Mouse (Mus musculus) intestine, embryonic 16.5 days (tissue): ENCODE measurements around the gene Zfp747. TPM values are rescaled to one million over a fixed set of nuclear protein-coding genes. Genes with fewer than 3 reads are reported as not detected.
"Not testable (repeated sequence)": the region's sequence is repeated elsewhere in the genome, so short reads cannot be mapped to it uniquely, and the experiment has no call there.

Experiments
- ATAC-seq: fragments of 200-750 bp; cut with Nextera tagmentation; 2 replicates; pipeline ENCODE4 v1.8.0; 2017; ENCODE audit warnings: moderate TSS enrichment, moderate library complexity
- H3K27ac ChIP-seq: fragments of 300-500 bp; sonication (generic); 2 replicates; pipeline ENCODE4 v1.5.1; 2014; ENCODE audit warnings: mild to moderate bottlenecking, low read length
- H3K27me3 ChIP-seq: fragments of 300-500 bp; sonication (generic); replicated peaks from 2 replicates; pipeline ENCODE4 v1.6.1; 2014; ENCODE audit warnings: low read length, control low read depth, mixed read lengths; ENCODE audit not compliant: control insufficient read depth, insufficient read depth
- H3K36me3 ChIP-seq: fragments of 300-500 bp; sonication (generic); 2 replicates; pipeline ENCODE4 v1.6.1; 2014; ENCODE audit warnings: low read length, control low read depth; ENCODE audit not compliant: control insufficient read depth, insufficient read depth
- H3K4me1 ChIP-seq: fragments of 300-500 bp; sonication (generic); 2 replicates; pipeline ENCODE4 v1.6.1; 2014; ENCODE audit warnings: low read length, control low read depth, mixed read lengths; ENCODE audit not compliant: control insufficient read depth, insufficient read depth
- H3K4me2 ChIP-seq: fragments of 300-500 bp; sonication (generic); 2 replicates; pipeline ENCODE4 v1.6.1; 2014; ENCODE audit warnings: low read depth, low read length, control low read depth
- H3K4me3 ChIP-seq: fragments of 300-500 bp; sonication (generic); 2 replicates; pipeline ENCODE4 v1.5.1; 2014; ENCODE audit warnings: mild to moderate bottlenecking, low read length
- H3K9ac ChIP-seq: fragments of 300-500 bp; sonication (generic); 2 replicates; pipeline ENCODE4 v1.6.1; 2014; ENCODE audit warnings: low read depth, low read length
- H3K9me3 ChIP-seq: fragments of 300-500 bp; sonication (generic); 2 replicates; pipeline ENCODE4 v1.6.1; 2016; ENCODE audit warnings: low read length, control low read depth; ENCODE audit not compliant: control insufficient read depth
- WGBS: fragments of 180-500 bp; shearing (Covaris S2); extraction: QIAGEN DNeasy Blood & Tissue Kit; methylation state at CpG from one replicate; pipeline ENCODE4 v1.1.7; 2014; 5-methylcytosine and 5-hydroxymethylcytosine counted together
- polyA plus RNA-seq: library from polyadenylated mRNA; unstranded; fragments of >200 nt; fragmentation: Nextera tagmentation; extraction: Ambion mirVana; gene quantifications from 2 replicates; pipeline ENCODE4 v1.2.1, GENCODE M21; 2015

Gene Zfp747
- polyA plus RNA-seq, 1 experiment from 2014 or later = 11.7 TPM

DNA sequence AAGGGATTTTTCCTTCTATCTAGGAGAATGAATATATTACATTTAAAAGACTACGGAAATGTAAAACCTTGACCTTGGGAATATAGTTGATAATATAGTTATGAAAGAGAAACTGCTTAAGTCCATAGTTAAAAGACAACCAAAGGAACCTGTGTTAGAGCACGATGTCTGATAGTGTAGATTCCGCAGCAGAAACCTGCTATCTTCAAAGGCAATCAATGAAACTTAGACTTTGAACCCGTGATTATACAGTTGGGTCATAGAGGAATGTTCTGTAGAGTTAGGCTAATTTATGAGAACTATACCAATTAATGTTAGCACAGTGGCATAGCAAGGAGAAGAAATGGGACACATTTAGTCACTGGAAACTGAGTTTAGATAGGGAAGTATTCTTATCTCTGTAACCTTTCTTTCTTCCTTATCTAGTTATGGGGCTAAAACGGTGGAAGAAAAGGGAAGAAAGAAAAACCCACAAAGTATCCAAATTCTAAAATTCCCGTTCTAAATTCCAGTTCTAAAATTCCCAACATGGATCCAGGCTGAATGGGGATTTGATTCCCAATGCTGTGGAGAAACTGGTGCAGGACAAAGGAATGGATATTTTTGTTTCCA, 2.6 kb upstream of the Zfp747 start:
- peak; percentile 71 for ATAC-seq
- Histone ChIP-seq H3K27me3 (no peaks in the 10 kb centered on the region), H3K9ac (no peak overlapping the region), H3K36me3 (peaks cover 8% of the 10 kb centered on the region; the same call in 1 of the 2 replicates), H3K27ac (peak overlapping the region; percentile 79), H3K9me3 (0 out of 2 replicates have a peak, but pooled peaks cover 3% of the 10 kb centered on the region), H3K4me3 (no peak overlapping the region), H3K4me2 (no peak overlapping the region), H3K4me1 (peaks cover 3% of the 10 kb centered on the region; the same call in 1 of the 2 replicates)
- WGBS = 47% methylated on average over 6 of the region's 6 CpGs

DNA sequence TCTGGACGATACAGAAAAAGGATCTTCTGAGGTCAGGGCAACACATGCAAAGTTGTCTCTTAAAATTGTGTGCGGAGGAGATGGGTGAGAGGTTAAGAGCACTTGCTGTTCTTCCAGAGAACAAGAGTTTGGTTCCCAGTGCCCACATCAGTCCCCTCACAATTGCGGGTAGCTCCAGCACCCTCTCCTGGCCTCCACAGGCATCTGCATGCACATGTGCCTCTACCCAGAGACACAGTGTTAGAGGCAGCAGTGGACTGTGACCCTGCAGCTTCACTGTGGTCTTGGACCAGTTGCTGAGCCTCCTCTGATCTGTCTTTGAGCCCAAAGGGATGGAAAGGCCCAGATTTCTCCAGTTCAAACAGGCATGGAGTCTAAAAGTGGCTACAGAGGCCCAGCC, 4.0 kb downstream of the Zfp747 start:
- ATAC-seq, H3K36me3 ChIP-seq, H3K4me2 ChIP-seq, H3K4me1 ChIP-seq, H3K4me3 ChIP-seq, H3K9me3 ChIP-seq, H3K27ac ChIP-seq, H3K9ac ChIP-seq, H3K27me3 ChIP-seq: not testable (repeated sequence)
- 84% methylated on average over 3 of the region's 3 CpGs for WGBS

DNA sequence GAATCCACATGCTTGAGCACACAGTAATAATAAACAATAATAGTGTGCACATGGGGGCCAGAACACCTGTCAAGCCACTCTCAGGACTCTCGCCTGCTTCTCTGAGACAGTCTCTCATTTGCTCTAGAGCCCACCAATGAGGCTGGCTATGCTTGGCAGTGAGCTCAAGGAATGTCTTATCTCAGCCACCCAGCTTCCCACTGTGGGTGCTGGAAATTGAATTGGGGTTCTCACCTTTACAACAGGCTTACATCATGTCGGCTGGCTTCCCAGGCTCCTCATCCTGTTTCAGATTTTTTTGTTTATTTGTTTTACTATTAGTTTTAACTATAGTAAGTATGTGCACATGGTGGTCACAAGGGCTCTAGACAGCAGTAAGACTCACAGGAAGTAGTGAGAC, 4.6 kb downstream of the Zfp747 start:
- Histone ChIP-seq H3K4me2 (no peak overlapping the region), H3K27me3 (no peaks in the 10 kb centered on the region), H3K9ac (no peak overlapping the region), H3K4me1 (no peaks in the 10 kb centered on the region), H3K27ac (no peak overlapping the region), H3K4me3 (no peak overlapping the region), H3K9me3 (0 out of 2 replicates have a peak, but pooled peaks cover 3% of the 10 kb centered on the region), H3K36me3 (peaks cover 9% of the 10 kb centered on the region; the same call in 1 of the 2 replicates)
- ATAC-seq = no peak
- WGBS = 86% methylated on average over 2 of the region's 2 CpGs

DNA sequence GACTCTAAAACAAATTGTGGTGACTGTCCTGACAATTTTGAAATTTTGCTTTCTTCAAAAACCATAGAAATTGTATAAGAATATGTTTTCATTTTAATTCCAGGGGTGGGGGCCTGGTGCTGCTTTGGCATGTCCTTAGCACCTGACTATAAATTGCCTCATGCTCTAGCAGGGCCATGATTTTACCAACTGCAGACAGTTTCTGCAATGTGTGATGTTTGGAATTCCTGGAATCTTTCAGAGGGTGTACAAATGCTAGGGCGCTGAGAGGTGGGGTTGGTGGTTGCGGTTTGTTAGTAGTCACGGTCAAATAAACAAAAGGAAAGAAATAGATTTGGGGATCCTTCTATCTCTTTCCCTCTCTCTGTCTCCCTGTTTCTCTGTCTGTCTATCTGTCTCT, 9.6 kb downstream of the Zfp747 start:
- H3K36me3 ChIP-seq = no peaks in the 10 kb centered on the region
- no peak overlapping the region for H3K4me2 ChIP-seq
- H3K27me3 ChIP-seq = no peaks in the 10 kb centered on the region
- ATAC-seq = no peak
- H3K4me3 ChIP-seq = no peak overlapping the region
- no peak overlapping the region for H3K27ac ChIP-seq
- peaks cover 10% of the 10 kb centered on the region for H3K4me1 ChIP-seq
- H3K9ac ChIP-seq = no peak overlapping the region
- no peaks in the 10 kb centered on the region for H3K9me3 ChIP-seq
- WGBS = 75% methylated on average over 3 of the region's 3 CpGs

DNA sequence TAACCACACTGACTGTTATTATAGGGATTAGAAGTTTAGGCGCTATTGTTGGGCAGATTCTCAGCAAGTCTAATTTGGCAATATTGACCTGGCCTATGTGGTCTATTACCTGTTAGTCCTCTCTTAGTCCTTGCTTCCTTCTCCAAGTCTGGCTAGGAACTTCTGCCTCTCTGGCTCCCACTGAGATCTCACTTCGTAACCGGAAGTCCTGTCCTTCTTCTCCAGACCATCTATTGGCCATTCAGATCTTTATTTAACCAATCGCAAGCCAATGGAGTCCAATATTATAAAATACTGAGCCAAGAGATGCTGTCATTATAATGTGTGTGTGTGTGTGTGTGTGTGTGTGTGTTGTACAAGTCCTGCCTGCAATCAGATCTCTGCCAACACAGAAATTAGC, 11.7 kb downstream of the Zfp747 start:
- Histone ChIP-seq H3K27me3 (no peaks in the 10 kb centered on the region), H3K4me2 (peak overlapping the region; percentile 67; the same call in 1 of the 2 replicates), H3K27ac (peak overlapping the region; percentile 69), H3K4me3 (peak overlapping the region; percentile 49), H3K36me3 (no peaks in the 10 kb centered on the region), H3K9me3 (no peaks in the 10 kb centered on the region), H3K9ac (peak overlapping the region; percentile 74), H3K4me1 (peaks cover 10% of the 10 kb centered on the region)
- 68% methylated on average over 4 of the region's 4 CpGs for WGBS
- no peak for ATAC-seq

DNA sequence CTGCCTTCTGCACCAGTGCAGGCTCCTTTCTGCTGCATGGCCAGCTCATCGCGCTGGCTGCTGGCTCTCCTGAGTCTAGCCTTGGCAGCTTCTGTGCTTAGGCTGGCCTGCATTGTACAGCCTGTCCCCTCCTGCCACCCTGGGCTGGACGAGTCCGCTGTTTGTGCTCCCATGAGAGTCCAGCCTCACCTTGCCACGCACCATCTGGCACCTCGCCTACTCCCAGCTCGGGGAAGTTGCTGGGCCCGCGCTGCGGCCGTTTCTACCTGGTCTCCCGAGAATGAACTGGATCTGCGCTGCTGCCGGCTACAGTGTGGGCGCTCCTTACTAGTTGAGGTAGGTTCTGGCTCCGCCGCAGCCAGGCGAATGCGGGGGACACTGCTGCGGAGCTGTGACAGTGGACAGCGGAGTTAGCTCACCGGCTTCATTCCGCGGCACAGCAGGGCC, 12.4 kb downstream of the Zfp747 start:
- Histone ChIP-seq H3K9ac (peak overlapping the region; percentile 74), H3K9me3 (no peaks in the 10 kb centered on the region), H3K4me2 (peak overlapping the region; percentile 67), H3K36me3 (no peaks in the 10 kb centered on the region), H3K27me3 (no peaks in the 10 kb centered on the region), H3K4me3 (peak overlapping the region; percentile 49), H3K4me1 (peaks cover 10% of the 10 kb centered on the region), H3K27ac (peak overlapping the region; percentile 69)
- WGBS = 4% methylated on average over 24 of the region's 24 CpGs
- peak; percentile 25 for ATAC-seq

DNA sequence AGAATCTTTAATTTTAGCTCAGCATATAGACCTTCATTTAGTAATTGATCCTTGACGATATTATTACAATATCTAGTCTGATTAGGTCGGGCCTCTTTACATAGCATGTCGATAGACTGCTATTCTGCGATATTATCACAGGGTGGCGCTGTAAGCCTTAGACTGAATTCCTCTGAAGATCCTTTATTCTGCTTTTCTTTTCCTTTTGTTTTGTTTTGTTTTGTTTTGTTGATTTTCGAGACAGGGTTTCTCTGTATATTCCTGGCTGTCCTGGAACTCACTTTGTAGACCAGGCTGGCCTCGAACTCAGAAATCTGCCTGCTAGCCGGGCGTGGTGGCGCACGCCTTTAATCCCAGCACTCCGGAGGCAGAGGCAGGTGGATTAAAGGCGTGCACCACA, 13.4 kb downstream of the Zfp747 start:
- not testable (repeated sequence) for H3K27me3 ChIP-seq, ATAC-seq, H3K27ac ChIP-seq, H3K9me3 ChIP-seq, H3K36me3 ChIP-seq, H3K4me1 ChIP-seq
- 23% methylated on average over 13 of the region's 13 CpGs for WGBS
- H3K4me3 ChIP-seq = 0 out of 2 replicates have a peak overlapping the region, but pooled peaks have one; percentile 21
- H3K9ac ChIP-seq = 0 out of 2 replicates have a peak overlapping the region, but pooled peaks have one; percentile 40
- H3K4me2 ChIP-seq = peak overlapping the region; percentile 32; the same call in 1 of the 2 replicates

DNA sequence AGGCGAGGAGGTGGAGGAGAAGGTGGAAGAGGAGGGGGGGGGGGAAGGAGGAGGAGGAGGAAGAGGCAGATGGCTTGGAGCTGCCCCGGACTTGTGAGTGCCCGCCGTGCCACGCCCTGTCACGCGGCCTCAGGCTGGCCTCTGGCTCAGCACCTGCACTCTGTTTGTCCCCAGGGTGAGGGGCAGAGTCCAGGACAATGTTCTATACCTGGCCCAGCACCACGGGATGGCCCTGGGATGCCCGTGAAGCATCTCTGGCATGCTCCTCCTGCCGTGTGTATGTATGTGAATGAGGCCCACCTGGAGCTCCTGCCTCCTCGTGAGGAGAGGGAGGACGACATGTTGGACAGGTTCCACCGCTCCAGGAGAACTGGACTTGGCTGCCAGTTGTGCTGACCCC, 14.4 kb downstream of the Zfp747 start:
- ATAC-seq = peak; percentile 89
- H3K36me3 ChIP-seq = no peaks in the 10 kb centered on the region
- H3K9me3 ChIP-seq = no peaks in the 10 kb centered on the region
- H3K27me3 ChIP-seq = no peaks in the 10 kb centered on the region
- H3K27ac ChIP-seq = peak overlapping the region; percentile 66
- WGBS = 38% methylated on average over 13 of the region's 13 CpGs
- H3K4me3 ChIP-seq = no peak overlapping the region
- no peak overlapping the region for H3K9ac ChIP-seq
- no peak overlapping the region for H3K4me2 ChIP-seq
- peaks cover 10% of the 10 kb centered on the region for H3K4me1 ChIP-seq

DNA sequence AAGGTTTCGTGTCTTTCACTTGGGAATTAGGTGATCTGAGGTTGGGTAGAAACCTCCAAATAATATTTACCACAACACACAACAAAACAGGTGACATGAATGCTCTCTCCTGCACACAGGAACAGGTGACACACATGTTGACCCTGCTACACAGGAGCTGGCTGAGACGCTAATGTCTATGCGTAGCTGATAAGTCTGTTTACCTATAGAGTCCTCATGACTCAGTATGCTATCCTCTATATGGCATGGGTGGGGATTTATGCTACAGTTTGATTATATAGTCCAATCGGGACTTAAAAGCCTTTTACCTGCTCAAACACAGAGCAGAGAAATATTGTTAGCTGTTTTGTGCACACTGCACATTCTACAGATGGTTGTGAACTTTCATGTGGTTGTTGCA, 15.6 kb downstream of the Zfp747 start:
- H3K36me3 ChIP-seq = no peaks in the 10 kb centered on the region
- H3K4me1 ChIP-seq = peaks cover 10% of the 10 kb centered on the region
- H3K4me2 ChIP-seq = no peak overlapping the region
- H3K9ac ChIP-seq = no peak overlapping the region
- H3K9me3 ChIP-seq = no peaks in the 10 kb centered on the region
- 46% methylated on average over 4 of the region's 4 CpGs for WGBS
- peak; percentile 72 for ATAC-seq
- H3K27me3 ChIP-seq = no peaks in the 10 kb centered on the region
- no peak overlapping the region for H3K4me3 ChIP-seq
- H3K27ac ChIP-seq = 0 out of 2 replicates have a peak overlapping the region, but pooled peaks have one; percentile 11
